Mouse (Mus musculus) liver, adult (tissue): ENCODE results near the gene Tk1.

Experiments used
- GATA4 ChIP-seq: IDR thresholded peaks from 2 replicates; pipeline ENCODE4 v1.6.1; 2014; ENCODE audit warnings: mild to moderate bottlenecking, low read length; ENCODE audit not compliant: insufficient replicate concordance

Gene Tk1

GRCm38 (mm10) chr11:117816389-117816996, 9.4 kb downstream of the Tk1 start:
- TF ChIP-seq GATA4 = no peak

- no peak for TF ChIP-seq GATA4
Observed at GRCm38 (mm10) chr11:117814704-117815366, 11.1 kb downstream of the Tk1 start.

GRCm38 (mm10) chr11:117813867-117814266, 12.0 kb downstream of the Tk1 start:
- TF ChIP-seq GATA4 = no peak

DNA sequence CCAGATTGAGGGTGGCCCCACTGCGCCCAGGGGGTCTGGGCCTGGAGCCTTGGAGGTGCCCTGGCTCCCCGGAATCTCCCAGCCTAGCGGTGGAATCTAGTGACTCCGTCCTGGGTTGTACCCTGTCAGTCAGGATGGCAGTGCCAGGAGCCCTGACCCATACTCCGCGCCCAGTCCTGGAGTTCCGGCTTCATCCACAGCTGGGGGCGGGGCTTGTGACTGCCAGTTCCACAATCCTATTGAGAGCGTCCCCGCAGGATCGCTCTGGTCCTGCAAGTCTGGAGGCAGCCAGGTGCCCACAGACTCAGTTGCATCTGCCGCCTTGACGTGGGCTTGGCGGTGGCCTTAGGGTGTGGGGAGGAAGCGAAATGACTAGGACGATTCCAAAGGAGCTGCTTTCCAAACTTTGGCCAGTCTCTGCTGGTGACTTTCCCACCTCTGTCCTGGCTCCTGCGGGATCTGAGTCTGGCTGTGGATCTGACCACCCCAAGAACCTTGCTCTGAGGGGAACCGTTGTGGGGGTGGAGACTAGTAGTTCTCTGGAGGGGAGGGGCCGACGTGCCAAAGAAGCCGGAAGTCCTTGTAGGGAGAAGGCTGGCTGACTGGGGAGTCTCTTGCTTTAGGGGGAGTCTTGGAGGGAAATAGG, 15.4 kb downstream of the Tk1 start:
- TF ChIP-seq GATA4 = no peak

DNA sequence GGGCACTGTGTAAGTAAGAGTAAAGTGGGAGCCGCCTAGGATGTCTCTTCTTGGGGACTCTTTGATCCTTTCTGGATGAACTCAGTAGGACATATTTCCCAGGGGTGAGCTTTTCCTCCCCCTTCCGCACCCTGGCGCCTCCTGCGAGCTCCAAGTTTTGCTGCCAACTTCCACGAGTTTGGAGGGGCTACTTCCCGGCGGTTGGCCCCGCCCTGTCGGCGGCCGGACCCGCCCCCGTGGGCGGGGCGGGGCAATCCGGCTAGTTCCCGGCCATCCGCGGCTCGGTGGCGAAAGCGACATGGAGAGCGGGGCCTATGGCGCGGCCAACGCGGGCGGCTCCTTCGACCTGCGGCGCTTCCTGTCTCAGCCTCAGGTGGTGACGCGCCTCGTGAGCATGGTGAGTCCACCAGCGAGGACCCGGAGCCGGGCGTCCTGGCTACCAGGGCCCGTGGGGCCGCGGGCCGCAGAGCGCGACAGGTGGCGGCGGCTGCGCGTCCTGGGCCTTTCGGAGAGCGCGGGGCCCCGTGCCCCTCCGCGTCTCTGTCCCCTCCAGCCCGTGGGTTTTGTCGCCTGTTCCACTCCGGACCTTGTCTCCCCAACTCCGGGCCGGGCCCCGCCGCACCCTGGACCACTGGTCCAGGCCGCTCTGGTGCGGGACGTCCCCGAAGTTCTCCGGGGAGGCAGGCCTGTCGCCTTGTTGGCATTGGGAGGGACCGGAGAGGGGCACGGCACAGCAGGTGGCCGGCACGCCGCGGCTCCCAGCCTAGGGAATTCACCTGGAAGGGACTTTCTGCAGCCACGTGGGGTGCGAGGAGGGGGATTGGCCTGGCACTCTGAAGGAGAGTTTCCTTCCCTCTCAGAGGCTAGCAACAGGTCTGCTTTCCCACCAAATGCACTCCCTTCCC, 16.2 kb downstream of the Tk1 start, which contains the start of the genes Gm20708 and Syngr2:
Gene Gm20708, plus strand, starts transcription at position 262 of the 905 bp plus-strand sequence.
Gene Syngr2, plus strand, starts transcription at position 262 of the 905 bp plus-strand sequence.
- no peak for TF ChIP-seq GATA4

GRCm38 (mm10) chr11:117806781-117807180, 19.1 kb downstream of the Tk1 start:
- no peak for TF ChIP-seq GATA4

DNA sequence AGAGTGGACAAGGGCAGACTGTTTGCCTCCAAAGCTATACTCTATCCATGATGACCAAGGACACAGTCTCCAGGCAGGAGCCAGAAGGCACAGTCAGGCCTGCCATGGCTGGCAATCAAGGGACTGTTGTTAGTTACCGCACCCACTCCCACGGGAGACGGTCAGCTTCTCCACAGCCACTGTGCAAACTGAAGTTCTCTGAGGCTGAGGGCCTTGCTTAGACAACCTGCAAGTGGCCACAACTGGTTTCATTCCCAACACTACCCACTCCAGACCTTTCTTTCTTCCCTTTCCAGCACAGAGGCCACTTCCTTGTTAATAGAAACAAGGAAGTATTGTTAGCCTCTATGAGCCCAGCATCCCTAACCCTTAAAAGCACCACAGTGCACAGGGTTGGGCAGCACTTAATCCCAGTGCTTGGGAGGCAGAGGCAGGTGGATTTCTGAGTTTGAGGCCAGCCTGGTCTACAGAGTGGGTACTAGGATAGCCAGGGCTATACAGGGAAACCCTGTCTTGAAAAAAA, 22.7 kb downstream of the Tk1 start:
- TF ChIP-seq GATA4 = no peak

DNA sequence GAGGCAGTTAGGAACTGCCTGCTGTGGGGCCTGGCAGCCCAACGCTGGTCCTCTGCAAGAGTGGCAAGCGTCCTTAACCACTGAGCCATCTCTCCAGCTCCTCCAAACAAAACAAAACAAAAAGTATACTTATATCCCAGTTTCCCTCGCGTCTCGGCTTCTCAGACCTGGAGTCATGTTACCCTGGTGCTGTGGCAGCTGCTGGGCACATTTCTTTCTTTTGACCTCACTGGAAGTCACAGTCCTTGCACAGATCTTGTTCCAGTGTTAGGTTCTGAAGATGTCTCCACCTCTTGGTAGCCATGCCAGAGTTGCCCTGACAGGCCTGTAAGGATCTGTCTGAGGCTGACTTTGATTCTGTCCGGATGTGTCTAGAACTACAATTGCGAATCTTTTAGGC, 24.2 kb downstream of the Tk1 start:
- no peak for TF ChIP-seq GATA4

GRCm38 (mm10) chr11:117800038-117800437, 25.9 kb downstream of the Tk1 start:
- TF ChIP-seq GATA4 = no peak

- TF ChIP-seq GATA4 = no peak
Observed at GRCm38 (mm10) chr11:117799174-117799573, 26.7 kb downstream of the Tk1 start.

- no peak for TF ChIP-seq GATA4
Observed at GRCm38 (mm10) chr11:117798160-117798541, 27.7 kb downstream of the Tk1 start.

DNA sequence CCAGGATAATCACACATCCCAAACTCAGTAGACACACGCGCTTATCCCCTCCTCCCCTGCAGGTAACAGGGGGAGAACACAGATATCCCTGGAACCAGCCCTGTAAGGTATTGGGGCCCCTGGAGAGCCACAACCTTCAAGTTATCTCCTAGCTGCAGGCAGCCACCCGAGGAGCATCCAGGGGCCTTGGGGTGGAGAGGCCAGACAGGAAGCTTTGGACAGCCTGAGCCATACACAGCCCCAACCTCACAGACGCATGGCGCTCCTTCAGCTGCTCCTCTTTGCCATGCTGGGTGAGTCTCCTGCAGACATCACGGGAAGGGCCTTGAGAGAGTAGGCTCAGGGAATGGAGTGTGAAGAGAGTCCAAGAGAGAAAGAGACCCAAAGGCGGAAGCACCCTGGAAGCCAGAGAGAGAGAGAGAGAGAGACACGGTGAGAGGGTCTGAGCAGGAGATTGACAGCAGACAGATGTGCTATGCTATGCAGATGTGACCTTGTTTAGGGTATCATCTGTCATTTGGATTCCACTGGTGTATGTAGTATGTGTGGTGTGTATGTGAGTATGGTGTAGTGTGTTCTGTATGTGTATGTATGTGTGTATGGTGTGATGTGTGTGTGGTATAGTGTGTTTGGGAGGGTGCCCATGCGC, 28.3 kb downstream of the Tk1 start, which contains the start of gene 6030468B19Rik:
Gene 6030468B19Rik, plus strand, starts transcription at position 150 of the 649 bp plus-strand sequence.
- TF ChIP-seq GATA4 = no peak

DNA sequence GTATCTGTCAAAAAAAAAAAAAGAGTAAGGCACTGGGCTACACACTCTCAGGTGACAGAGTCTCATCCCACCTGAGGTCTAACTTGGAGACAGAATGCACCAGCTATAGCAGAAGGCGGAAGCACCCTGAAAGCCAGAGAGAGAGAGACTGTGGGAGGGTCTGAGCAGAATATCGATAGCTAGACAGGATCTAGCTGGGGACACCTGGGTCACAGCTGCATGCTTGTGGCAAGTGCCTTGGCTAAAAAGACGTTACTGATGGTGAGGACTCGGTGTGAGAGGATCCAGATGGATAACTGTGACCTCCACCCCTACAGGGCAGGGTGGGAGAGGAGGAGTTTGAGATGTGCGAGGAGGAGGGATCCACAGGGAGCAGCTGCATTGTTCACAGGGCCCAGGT, 28.9 kb downstream of the Tk1 start:
- TF ChIP-seq GATA4 = no peak

- no peak for TF ChIP-seq GATA4
Observed at GRCm38 (mm10) chr11:117794035-117794551, 31.8 kb downstream of the Tk1 start.

DNA sequence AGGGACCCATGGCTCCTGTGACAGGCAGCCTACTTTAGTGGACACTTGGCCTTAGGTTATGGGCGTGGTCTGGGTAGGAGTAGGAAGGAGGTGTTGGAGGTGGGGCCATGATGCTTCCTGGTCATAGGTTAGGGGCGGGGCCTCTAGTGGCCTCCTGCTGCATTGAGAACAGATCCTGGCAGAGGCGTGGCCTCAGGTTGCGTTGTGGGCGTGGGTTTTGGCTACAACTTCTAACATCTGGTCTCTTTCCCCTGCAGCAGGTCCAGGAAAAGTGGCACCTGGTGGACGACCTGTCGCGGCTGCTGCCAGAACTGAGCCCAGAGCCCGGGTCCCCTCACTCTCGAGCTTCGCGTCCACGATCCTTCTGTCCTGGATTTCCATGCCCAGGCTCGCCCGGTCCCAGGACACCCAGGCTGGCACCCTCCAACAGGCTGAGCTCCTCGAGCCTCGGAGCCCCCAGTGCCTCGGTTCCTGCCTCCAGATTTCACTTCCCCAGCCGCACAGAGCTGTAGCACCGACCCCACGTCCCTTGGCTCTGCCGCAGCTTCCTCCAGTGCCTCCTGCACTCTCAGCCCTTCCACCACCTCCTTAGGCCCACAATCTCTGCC, 33.5 kb downstream of the Tk1 start:
- TF ChIP-seq GATA4 = no peak
